10 mouse cellular contexts compared by ENCODE assay signal in the genomic region with DNA sequence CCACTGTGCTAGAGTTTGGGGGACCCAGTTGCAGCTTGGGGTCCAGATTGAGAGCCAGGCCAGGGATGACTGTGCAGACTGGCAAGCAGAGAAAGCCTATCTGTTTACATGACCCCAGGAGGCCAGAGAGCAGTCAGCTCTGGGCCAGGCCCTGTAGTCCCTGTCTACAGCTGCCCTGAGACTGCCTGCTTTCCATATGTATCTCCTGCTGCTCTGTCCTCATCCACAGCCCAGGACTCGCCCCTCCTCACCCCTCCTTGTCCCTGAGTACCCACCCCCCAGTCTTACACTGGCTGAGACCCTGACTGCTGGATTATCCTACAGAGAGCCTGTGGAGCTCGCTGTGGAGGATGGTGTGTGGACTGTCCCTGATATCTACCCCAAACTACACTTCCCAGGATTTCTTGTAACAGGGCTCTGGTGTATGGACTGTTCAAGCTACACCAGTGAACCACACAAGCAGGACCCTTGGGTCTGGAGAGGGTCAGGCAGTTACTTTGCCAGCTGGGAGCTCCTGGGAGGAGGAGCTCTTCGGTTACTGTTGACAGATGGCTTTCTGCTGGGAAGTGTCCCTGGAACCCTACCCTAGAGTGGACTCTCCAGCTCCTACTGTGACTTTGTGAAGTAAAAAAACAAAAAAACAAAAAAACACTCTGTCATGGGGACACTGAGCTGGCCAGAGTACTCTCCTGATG. TPM values are rescaled to one million over a fixed set of nuclear protein-coding genes. Genes with fewer than 3 reads are reported as not detected.
DNase-seq lines count a peak whose midpoint lies in the region; ATAC-seq and TF ChIP-seq lines count a peak whose summit lies in the region.
"Had no signal": no experiment of that assay in that cellular context is flagged by ENCODE, and none has a peak within 500 bp of the region (broad histone marks: within the 10 kb centered on the region; RNA-seq: fewer than 3 reads in every experiment).

No protein-coding gene starts in this region.

- DNase-seq in gastrocnemius, postnatal 14 days: peak; percentile 13
- no peak for DNase-seq in gastrocnemius, adult 18-20 months (ENCODE audit: low spot score)
- no peak for DNase-seq in embryonic facial prominence, embryonic 11.5 days (ENCODE audit: low spot score)
- DNase-seq in hindbrain, postnatal 0 days (ENCODE audit: low spot score): peak; percentile 61
- no peak for DNase-seq in urinary bladder, postnatal 4 days (ENCODE audit: low spot score in 2 of 2)
- no peak for DNase-seq in thymus, postnatal 36 days
- DNase-seq: adrenal gland, postnatal 14 days had no signal

- no peak overlapping the region for H3K9ac ChIP-seq in embryonic facial prominence, embryonic 11.5 days (replicated peaks; ENCODE audit: low read length)
- no peak overlapping the region for H3K9ac ChIP-seq in hindbrain, postnatal 0 days (replicated peaks; ENCODE audit: low read length)
- H3K9ac ChIP-seq in midbrain, embryonic 16.5 days (ENCODE audit: low read depth, low read length): no peak overlapping the region

- intact Hi-C loops in gastrocnemius, postnatal 14 days (cut with DNase I; ENCODE audit: low total_unique reads): no loop called here

- H3K27ac ChIP-seq in embryonic facial prominence, embryonic 11.5 days (replicated peaks; ENCODE audit: low read depth, low read length): no peak overlapping the region
- H3K27ac ChIP-seq in hindbrain, postnatal 0 days: peak overlapping the region; percentile 79
- no peak overlapping the region for H3K27ac ChIP-seq in midbrain, embryonic 16.5 days (ENCODE audit: low read length)

- no peak overlapping the region; the same call in 1 of the 2 replicates for H3K4me2 ChIP-seq in embryonic facial prominence, embryonic 11.5 days (ENCODE audit: low read depth, low read length)
- no peak overlapping the region for H3K4me2 ChIP-seq in hindbrain, postnatal 0 days (ENCODE audit: low read depth, low read length)
- H3K4me2 ChIP-seq in midbrain, embryonic 16.5 days (ENCODE audit: low read length): no peak overlapping the region

- H3K4me1 ChIP-seq in embryonic facial prominence, embryonic 11.5 days (ENCODE audit: control insufficient read depth, insufficient read depth, low read length): no peaks in the 10 kb centered on the region
- peaks cover 8% of the 10 kb centered on the region for H3K4me1 ChIP-seq in hindbrain, postnatal 0 days (ENCODE audit: insufficient read depth, low read length)
- 0 out of 2 replicates have a peak, but pooled peaks cover 2% of the 10 kb centered on the region for H3K4me1 ChIP-seq in midbrain, embryonic 16.5 days (ENCODE audit: control insufficient read depth, insufficient read depth, low read length)

- 14% methylated on average over 3 of the region's 3 CpGs for WGBS in embryonic facial prominence, embryonic 11.5 days
- WGBS in hindbrain, postnatal 0 days: 22% methylated on average over 3 of the region's 3 CpGs
- 10% methylated on average over 3 of the region's 3 CpGs for WGBS in midbrain, embryonic 16.5 days

- ATAC-seq in embryonic facial prominence, embryonic 11.5 days (replicated peaks; ENCODE audit: insufficient number of reproducible peaks, low FRiP score, low TSS enrichment, low read depth): peak; percentile 78
- ATAC-seq in hindbrain, postnatal 0 days: peak; percentile 76
- ATAC-seq in midbrain, embryonic 16.5 days: peak; percentile 45; the same call in 1 of the 2 replicates
- ATAC-seq in granulocyte monocyte progenitor cell, adult 5-6 weeks (replicated peaks; ENCODE audit: poor library complexity, severe bottlenecking): no peak

- no peaks in the 10 kb centered on the region for H3K36me3 ChIP-seq in embryonic facial prominence, embryonic 11.5 days (replicated peaks; ENCODE audit: control insufficient read depth, insufficient read depth, low read depth, low read length)
- H3K36me3 ChIP-seq in hindbrain, postnatal 0 days (ENCODE audit: insufficient read depth, low read length): no peaks in the 10 kb centered on the region
- H3K36me3 ChIP-seq in midbrain, embryonic 16.5 days (ENCODE audit: control insufficient read depth, insufficient read depth, low read length): no peaks in the 10 kb centered on the region

- no peak overlapping the region for H3K4me3 ChIP-seq in embryonic facial prominence, embryonic 11.5 days (ENCODE audit: low read depth, low read length)
- H3K4me3 ChIP-seq in hindbrain, postnatal 0 days (ENCODE audit: low read length): no peak overlapping the region
- H3K4me3 ChIP-seq in midbrain, embryonic 16.5 days (ENCODE audit: low read depth, low read length): no peak overlapping the region

- H3K27me3 ChIP-seq in embryonic facial prominence, embryonic 11.5 days (ENCODE audit: control insufficient read depth, insufficient read depth, low read length): no peaks in the 10 kb centered on the region
- no peaks in the 10 kb centered on the region for H3K27me3 ChIP-seq in hindbrain, postnatal 0 days (ENCODE audit: insufficient read depth, low read length)
- H3K27me3 ChIP-seq in midbrain, embryonic 16.5 days (ENCODE audit: control insufficient read depth, insufficient read depth, low read depth, low read length): no peaks in the 10 kb centered on the region

- no peaks in the 10 kb centered on the region for H3K9me3 ChIP-seq in embryonic facial prominence, embryonic 11.5 days (replicated peaks; ENCODE audit: control insufficient read depth, low read length)
- no peaks in the 10 kb centered on the region for H3K9me3 ChIP-seq in hindbrain, postnatal 0 days (ENCODE audit: low read length)
- H3K9me3 ChIP-seq in midbrain, embryonic 16.5 days (replicated peaks; ENCODE audit: control insufficient read depth, low read length, poor library complexity, severe bottlenecking): no peaks in the 10 kb centered on the region

- no peak for TF ChIP-seq CTCF in hindbrain, postnatal 0 days (IDR thresholded peaks at IDR 0.05; ENCODE audit: low read depth)

RNA-seq across cellular contexts. Expression of gene Gm3646, which starts 32.6 kb away (rescaled TPM):
- total RNA-seq in gastrocnemius, postnatal 14 days (2021): 1 to 10 TPM; 1.6 to 2.2 TPM
- total RNA-seq in gastrocnemius, adult 18-20 months (2021): not detected
- polyA plus RNA-seq in embryonic facial prominence, embryonic 11.5 days (2014; fragmentation: Nextera tagmentation; extraction: Ambion mirVana): not detected in 2 replicates
- total RNA-seq in hindbrain, postnatal 0 days (2014; rRNA removed): not detected in 2 replicates
- polyA plus RNA-seq in hindbrain, postnatal 0 days (2015; fragmentation: Nextera tagmentation; extraction: Ambion mirVana): not detected in 2 replicates
- not detected in 2 replicates for polyA plus RNA-seq in midbrain, embryonic 16.5 days (2015; fragmentation: Nextera tagmentation; extraction: Ambion mirVana)
- not detected in 2 replicates for total RNA-seq in granulocyte monocyte progenitor cell, adult 5-6 weeks (2014; fragmentation: Nextera tagmentation)
- not detected in 2 replicates for total RNA-seq in granulocyte monocyte progenitor cell, adult 5-6 weeks (2017)
- total RNA-seq: adrenal gland, postnatal 14 days had no signal
- polyA plus RNA-seq: gonadal fat pad, adult 2 months had no signal

RNA-seq across cellular contexts. Expression of gene Rfx8, which starts 51.8 kb away (rescaled TPM):
- under 1 TPM; 0.10 to 0.18 TPM for total RNA-seq in gastrocnemius, postnatal 14 days (2021)
- not detected for total RNA-seq in gastrocnemius, adult 18-20 months (2021)
- polyA plus RNA-seq in embryonic facial prominence, embryonic 11.5 days (2014; fragmentation: Nextera tagmentation; extraction: Ambion mirVana): 2.0 and 2.1 TPM in 2 replicates
- total RNA-seq in hindbrain, postnatal 0 days (2014; rRNA removed): 0.10 and 0.97 TPM in 2 replicates
- 0.39 and 0.68 TPM in 2 replicates for polyA plus RNA-seq in hindbrain, postnatal 0 days (2015; fragmentation: Nextera tagmentation; extraction: Ambion mirVana)
- 0.15 and 0.40 TPM in 2 replicates for polyA plus RNA-seq in midbrain, embryonic 16.5 days (2015; fragmentation: Nextera tagmentation; extraction: Ambion mirVana)
- total RNA-seq in granulocyte monocyte progenitor cell, adult 5-6 weeks (2014; fragmentation: Nextera tagmentation): not detected in 2 replicates
- total RNA-seq in granulocyte monocyte progenitor cell, adult 5-6 weeks (2017): 0.86 TPM in 1 of 2 replicates, not detected in the other

Comparison
In these comparisons a context has a peak if more than half of its experiments do, and no peak if none do; other contexts are left out.
1. DNase-seq: peak in gastrocnemius, postnatal 14 days (single experiment) and hindbrain, postnatal 0 days (single experiment); none in gastrocnemius, adult 18-20 months (single experiment), embryonic facial prominence, embryonic 11.5 days (single experiment), urinary bladder, postnatal 4 days (0 of 2) and thymus, postnatal 36 days (0 of 2).